Mouse (Mus musculus): Measurements from ENCODE around the gene Cacnb4.

The Cacnb4 gene

DNA sequence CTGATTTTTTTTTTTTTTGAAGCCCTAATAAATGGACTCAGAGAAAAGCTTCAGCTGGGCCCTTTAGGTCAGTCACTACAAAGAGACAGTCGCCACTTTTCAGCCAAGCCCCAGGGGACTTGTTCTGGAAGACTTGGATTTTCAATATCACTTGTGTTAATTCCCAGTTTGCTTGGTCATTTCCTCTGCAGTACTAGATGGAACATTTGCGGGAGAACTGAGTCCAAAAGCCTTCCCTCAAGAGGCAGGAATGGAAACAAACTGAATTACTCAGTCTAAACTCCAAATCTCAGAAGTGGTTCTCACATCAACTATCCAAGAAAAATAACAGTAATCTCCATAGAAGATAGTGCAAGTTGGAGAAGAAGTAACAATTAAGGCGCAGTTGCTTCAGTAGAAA lies 109.2 kb downstream of the Cacnb4 start:
- DNase-seq (ENCODE audit: low spot score in 2 of 2), result no peak

DNA sequence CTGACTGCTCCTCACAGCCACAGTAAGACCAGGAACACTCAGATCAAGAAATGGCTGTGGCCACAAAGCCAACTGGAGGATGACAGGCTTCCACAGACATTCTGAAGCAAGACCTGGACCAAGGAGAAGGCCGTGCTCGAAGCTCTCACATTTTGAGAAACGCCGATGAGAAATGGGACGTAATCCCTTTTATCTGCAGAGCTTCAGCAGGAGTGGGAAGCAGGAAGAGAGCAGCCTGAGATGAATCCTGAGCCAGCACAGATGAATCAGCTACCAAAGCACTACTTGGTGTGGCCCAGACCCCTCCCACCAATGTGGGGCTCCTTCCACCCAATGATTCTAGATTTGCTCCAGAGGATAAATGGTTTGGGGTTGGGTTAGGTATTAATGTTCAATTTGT lies 113.4 kb downstream of the Cacnb4 start:
- no peak for DNase-seq (ENCODE audit: low spot score in 2 of 2)

DNA sequence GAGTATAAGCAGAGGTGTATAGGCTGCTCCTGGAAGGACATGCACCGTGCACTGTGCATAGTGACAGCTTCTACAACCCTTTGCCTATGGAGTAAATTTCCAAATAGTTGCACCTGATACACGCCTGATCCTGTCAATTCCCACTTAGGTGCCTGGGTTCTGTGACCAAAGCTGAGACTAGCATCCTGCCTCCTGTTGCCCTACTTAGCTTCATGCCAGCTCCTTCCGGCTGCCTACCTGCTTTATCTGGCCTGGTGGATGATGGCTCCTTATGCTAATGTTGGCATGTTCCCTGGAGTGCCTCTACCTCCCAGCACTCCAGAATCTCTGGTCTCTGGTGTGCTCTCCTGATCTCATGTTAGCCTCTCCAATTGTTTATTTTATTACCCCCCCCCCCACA lies 114.3 kb downstream of the Cacnb4 start:
- no peak for DNase-seq (ENCODE audit: low spot score in 2 of 2)

DNA sequence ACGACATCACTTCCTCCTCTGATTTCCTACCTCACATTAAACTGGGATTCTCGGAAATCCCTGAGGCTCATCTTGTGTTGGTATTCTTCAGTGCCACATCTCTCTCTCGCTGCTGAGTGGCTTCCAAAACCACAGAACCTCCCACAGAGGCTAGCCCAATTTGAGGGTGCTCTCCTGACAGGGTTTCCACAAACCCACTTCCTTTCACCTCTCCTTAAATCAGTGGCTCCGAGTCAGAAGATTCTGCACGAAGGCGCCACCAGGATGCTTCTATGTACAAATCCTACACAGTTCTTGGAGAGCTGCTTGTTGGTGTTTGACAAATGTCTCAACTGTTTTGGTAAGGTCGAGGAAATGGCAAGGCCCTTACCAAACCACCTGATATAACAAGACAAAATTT lies 115.5 kb downstream of the Cacnb4 start:
- DNase-seq (ENCODE audit: low spot score in 2 of 2), result no peak

DNA sequence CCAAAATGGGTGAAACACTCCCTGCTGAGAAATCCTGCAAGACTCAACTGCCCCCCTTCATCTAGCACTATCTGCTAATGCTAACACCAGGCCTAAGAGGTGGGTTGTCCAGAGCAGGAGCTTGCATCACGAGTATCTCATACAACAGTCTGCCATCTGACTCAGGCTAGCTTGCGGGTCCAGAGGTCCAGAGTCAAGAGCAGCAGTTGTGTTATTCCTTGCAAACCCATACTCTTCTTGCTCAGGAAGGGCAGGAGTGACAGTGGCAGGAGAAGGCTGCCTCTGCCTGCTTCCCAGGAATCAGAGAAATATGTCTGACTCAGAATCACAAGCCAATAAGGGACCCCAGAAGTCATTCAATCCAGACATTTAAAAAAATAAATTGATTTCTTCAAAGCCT lies 116.4 kb downstream of the Cacnb4 start:
- DNase-seq (ENCODE audit: low spot score in 2 of 2), result no peak

DNA sequence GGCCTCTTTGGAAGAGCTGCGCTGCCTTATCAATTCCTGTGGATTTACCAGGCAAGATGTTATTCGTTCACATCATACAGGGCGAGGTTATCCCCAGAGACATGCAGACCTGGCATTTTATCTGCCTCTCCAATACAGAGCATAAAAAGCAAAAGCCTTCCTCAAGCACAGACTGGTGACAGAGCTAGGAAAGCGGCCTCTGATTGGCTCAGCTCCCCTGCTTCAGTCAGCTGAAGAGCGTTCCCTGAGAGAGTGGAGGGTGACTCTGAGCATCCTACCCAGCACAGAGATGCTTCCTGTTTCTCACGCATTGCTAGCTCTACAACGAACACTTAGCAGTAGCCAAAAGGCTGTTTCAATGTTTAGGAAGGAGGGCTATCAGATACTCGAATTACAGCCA lies 118.2 kb downstream of the Cacnb4 start:
- peak in 1 of 2 experiments; percentile 32 for DNase-seq (ENCODE audit: low spot score in 2 of 2)

DNA sequence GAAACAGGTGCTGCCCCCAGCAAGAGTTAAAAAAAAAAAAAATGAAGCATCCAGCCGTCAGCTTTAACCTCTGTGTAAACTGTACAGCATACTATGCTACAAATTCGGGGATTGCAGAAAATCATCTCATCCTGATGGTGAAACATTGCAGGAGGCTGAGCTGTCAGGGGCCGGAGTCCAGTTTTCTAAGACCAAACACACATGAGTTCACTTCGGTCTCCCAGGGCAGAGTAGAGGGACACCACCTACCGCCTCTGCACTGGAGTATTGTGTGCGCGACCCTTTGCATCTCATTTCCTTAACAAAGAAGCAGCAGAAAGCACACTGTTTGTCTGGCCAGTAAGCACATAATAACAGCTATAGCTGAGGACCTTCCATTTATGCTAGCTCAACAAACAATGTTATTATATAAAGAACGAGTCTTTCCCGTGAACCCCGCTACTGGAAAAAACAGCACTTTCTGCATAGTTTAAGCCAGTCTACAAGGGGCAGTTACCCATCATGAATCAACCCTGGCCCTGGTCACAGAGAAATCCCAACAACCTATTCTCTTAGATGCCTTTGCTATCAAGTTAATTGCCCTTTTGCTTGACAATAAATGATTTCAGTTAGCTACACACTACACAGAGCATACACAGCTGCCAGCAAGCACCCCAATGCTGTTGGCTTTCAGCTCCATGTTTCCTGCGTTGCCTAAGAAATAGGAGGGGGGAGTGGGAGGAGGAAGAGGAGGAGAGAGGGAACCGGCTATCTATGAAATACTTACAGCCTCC lies 118.9 kb downstream of the Cacnb4 start:
- DNase-seq (ENCODE audit: low spot score in 2 of 2), result no peak

DNA sequence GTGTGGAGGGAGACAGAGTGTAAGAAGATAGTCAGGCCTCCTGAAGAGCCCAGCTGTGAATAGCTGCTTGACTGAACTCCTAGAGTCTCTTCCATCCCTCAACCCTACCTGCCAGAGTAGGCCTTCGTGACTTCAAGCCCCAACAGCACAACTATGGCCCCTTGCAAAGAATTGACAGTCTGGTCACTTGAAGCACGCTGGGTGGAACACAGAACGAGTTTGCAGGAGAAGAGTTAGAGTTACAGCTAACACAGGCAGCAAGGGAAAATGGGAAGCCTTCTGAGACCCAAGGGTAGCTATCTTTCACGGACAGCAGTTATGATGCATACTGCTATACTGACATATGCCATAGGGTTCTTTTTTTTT lies 119.7 kb downstream of the Cacnb4 start:
- DNase-seq (ENCODE audit: low spot score in 2 of 2), result no peak

DNA sequence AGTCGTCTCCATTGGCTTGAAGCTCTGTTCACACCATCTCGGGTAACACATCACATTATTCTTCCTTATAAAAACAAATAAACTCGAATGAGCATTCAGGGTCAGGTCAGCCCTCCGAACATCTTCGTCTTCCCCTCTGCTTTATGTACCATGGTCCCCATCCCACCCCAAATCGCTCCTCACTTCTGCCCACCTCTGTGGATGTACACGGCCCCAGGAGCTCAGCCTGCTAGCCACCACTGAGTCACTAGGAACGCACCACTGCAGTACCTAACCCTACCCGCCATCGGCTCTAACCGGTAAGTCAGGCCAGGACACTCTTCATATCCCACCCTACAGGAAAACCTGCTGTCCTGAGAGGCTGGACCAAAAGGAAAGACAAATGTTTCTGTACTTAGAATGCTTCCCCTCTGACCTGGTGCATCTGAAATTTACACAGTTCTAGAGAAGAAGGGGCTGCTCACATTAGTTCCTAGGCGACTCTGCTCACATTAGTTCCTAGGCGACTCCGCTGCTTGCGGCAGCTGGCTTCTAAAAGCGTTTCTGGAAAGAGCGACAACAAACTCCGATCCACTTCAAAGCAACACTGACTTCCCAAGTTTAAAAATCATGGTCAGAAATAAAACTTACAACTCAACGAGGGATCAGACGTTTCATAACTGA lies 120.2 kb downstream of the Cacnb4 start:
- no peak for DNase-seq (ENCODE audit: low spot score in 2 of 2)

DNA sequence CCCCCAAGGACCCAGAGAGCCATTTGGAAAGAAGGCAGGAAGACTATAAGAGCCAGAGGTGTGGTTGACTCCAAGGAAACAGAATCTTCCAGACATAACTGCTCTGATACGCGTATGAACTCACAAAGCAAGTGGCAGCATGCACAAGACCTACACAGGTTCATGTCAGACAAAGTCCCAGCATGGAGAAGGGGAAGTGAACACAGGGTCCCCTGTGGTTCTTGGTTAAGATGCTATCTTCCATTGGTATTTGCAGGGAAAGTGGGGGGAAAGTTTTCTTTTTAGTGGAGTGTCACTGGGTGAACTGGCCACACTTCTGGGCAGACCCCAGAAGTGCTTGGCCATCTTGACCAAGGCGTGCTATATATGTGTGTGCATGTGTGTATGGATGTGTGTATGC lies 128.2 kb downstream of the Cacnb4 start:
- no peak for DNase-seq (ENCODE audit: low spot score in 2 of 2)

DNA sequence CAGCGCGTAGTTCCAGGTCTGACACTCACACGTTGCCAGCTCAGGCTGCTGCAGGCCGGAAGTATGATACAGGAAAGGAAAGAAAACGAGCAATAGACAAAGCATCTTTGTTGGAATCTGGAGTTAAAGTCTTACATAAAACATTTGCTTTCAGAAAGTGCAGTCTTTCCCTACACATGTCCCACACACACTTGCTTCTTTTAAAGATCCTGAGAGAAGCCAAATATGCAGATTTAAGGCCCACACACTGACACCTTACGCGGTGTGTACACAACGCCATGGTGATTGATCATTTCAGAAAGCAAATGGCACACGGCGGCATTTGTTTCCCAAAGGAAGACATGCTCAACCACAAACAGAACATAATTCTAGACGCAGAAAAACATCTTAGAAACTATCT lies 129.3 kb downstream of the Cacnb4 start:
- no peak for DNase-seq (ENCODE audit: low spot score in 2 of 2)

DNA sequence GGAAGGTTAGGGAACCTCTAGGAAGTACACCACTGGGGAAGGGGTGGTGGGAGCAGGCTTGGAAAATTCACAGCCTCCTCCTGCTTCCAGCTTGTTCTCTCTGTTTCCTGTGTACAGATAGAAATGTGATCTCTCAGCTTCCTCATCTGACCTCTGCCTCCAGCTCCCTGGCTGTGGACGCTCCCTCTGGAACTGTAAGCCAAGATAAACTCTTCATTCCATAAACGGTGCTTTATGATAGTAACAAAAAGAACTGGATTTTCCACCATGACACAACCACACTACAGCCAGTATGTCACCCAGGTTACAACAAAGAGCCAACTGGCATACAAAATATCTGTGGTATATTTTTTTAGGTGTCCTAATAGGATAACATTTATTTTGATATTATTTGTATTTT lies 132.1 kb downstream of the Cacnb4 start:
- no peak for DNase-seq (ENCODE audit: low spot score in 2 of 2)

DNA sequence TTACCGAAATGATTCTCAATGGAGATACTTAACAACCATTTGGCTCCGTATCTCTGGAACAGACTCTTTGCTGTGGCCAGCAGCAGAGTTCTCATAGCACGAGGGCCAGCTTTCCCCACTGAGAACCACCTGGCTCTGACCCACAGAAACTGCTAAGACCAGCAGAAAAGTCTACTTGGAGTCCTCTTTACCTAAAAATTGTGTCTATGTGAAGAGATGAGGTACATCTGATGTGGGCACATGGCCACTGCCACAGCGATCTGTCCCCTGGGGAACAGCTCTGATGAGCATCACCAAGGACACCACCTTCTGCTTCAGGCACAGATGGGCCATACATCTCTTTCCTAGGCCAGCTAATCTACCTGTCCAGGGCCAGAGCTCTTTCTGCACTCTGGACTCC lies 135.6 kb downstream of the Cacnb4 start:
- DNase-seq (ENCODE audit: low spot score in 2 of 2), result no peak

DNA sequence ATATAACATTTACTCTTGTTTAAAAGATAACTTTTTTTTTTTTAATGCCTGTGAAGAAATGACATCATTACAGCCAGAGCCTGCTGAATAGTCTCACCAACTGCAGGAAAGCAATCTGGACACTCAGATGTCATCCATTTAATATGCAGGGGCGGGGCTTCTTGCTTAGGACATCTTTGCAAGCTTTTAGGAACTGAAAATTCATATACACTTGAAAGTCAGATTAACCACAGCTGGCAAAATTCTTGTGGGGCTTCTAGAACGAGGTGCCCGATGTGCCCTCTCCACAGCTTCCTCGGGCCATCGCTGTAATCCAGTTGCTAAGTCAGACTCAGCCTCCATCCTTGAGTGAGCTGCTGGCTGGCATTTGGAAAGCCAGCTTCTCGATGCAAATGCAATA lies 137.3 kb downstream of the Cacnb4 start:
- no peak for DNase-seq (ENCODE audit: low spot score in 2 of 2)

DNA sequence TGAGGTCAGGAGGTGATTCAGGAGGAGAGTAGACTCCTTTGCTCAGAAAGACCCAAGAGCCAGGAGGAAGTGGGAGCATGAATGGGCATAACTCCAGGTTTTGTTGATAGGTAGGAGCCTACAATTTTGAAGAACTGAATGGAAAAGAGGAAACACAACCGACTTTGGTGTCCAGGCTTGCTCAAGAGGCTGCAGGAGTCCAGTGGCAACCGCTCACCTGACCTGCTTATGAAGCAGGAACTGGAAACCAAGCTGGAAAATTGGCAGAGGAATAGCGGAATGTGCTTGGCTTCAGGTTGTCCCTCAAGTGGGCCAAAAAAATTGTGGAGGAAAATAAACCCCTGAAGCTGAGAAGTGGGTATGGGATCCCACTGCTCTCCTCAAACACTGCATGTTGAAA lies 139.0 kb downstream of the Cacnb4 start:
- no peak for DNase-seq (ENCODE audit: low spot score in 2 of 2)

DNA sequence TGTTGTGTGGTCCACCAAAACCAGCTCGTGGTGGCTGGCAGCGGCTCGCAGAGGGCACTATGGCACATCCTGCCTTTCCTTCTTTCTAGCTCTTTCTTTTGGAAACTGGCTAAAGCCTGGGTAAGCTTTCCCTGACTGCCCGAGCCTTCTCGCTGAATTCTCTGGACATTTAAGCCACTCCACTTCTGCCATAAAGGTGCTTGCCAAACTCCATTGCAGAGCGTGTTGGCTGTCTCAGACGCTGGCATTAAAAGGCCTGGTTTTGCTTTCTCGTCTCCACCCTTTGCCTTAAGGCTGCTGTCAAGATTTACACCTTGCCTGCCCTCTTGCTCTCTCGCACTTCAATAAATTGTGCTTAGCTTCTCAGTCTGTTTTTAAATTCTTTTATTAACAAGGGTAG lies 139.5 kb downstream of the Cacnb4 start:
- DNase-seq (ENCODE audit: low spot score in 2 of 2), result no peak

DNA sequence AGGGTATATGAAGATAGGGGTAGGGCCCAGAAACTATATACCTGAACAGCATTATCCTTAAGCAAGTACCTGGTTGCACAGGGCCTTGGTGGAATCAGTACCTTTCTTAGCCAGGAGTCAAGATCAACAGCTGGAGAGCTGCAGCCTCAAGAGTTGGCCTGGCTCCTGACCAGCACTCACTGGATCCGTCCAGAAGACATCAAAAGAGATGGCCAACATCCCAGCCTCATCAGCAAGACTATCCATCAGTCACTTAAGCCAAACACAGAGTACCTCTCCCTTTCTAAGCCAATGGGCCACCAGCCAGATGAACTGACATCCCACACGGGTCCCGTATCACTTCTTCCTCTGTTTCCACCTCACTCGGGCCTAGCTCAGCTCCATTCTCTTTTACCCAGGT lies 140.1 kb downstream of the Cacnb4 start:
- no peak for DNase-seq (ENCODE audit: low spot score in 2 of 2)

DNA sequence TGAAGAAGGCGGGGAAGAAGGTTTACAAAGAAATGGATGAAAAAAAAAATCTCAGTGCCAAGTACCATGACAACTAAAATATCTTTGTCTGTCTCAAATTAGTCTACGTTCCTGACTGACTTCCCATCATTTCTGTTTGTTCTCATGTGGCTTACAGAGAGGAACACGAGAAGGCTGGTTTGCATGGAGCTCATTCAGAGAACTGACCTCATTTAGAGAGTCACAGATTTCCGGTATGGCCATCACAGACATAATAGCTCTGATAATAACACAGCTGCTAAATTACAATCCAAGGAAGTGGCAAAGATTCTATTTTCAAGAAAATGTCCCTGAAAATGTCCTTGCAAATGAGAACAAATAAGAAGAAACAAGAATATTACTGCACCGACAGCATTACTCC lies 142.9 kb downstream of the Cacnb4 start:
- no peak for DNase-seq (ENCODE audit: low spot score in 2 of 2)

DNA sequence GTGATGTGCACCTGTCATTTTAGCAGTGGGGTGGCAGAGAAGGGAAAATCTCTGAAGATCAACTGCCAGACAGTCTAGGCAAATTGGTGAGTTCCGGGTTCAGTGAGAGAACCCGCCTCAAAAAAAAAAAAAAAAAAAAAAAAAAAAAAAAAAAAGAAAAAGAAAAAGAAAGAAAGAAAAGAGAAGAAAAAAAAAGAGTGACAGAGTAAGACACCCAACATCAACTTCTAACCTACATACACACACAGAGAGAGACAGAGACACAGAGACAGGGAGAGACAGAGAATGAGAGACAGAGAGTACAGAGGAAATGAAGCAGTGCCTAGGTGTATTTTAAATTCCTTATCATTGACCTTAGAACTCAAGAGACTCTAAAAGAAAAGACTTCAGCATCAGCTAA lies 146.1 kb downstream of the Cacnb4 start:
- DNase-seq (ENCODE audit: low spot score in 2 of 2), result no peak

DNA sequence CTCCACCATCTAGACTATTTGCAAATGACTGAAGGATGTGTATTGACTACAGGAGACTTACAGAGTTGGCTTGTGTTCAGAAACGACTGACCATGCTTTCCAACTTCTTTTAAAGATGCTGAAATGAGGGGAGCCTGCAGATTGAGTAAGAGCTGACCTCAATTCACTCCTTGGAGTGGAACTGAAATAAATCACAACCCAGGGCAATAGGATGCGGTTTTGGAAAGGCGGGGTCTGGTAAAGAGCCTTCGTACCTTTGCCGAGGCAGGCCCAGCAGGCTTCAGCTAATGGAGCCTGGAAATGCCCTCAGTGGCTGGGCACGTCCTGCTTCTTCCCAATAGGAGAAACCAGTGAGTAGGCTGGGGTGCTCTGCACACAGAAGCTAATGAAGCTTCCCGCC lies 147.4 kb downstream of the Cacnb4 start:
- no peak for DNase-seq (ENCODE audit: low spot score in 2 of 2)

DNA sequence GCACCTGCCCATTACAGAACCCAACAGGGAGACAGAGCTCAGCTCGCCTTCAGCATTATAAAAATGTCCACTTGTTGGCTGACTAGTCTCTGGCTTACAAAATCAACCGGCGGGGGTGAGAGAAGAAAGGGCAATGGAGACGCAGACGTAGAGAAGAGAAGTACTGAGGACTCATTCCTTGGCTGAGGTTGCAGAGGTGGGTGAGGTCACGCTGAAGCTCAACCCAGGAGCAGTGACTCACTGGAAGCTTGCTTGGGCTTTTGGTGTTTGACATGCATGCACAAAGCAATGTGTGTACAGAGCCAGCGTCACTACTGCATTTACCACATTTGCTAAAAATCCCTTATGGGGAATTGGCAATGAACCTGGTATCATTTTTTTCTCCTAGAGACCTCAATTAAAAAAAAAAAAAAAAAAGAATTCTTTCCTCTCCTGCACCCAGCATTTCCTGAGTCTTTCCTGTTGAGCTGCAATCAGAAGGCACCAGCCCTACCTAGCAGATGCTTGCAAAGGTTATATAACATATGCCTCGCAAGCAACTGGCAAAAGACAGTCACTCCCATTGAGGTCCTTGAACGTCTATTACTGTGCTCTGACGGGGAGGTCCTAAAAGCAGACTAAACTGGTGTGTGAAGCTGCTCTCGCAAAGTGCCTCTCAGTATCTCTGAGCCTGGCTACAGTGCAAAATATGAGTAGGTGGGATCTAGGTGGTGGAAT lies 150.6 kb downstream of the Cacnb4 start:
- no peak for DNase-seq (ENCODE audit: low spot score in 2 of 2)

DNA sequence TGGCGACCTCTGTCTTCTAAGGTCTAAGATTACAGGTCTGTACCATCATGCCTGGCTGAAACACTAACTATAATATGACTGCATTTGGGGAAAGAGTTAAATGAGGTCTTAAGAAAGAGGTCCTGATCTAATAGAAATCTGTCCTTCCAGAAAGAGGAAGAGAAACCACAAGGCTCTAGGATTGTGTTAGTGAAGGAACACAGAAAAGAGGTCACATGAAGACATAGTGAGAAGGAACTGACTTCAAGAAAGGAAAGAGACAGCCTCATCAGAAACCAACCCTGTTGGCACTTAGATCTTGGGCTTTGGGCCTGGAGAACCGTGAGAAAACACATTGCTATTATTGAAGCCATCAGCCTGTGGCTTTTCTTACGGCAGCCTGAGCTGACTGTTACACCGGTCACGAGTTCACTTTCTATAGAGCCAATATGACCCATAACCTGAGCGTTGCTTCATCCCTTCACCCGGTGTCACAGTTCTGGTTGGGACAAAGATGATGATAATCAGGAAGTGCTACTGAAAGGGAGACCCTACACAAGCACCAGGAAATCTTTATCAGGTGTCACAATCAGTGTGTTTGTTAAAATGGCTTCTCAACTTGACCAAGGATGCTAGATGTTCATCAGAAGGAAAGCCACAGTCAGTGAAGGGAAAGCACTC lies 153.4 kb downstream of the Cacnb4 start:
- DNase-seq (ENCODE audit: low spot score in 2 of 2), result no peak

DNA sequence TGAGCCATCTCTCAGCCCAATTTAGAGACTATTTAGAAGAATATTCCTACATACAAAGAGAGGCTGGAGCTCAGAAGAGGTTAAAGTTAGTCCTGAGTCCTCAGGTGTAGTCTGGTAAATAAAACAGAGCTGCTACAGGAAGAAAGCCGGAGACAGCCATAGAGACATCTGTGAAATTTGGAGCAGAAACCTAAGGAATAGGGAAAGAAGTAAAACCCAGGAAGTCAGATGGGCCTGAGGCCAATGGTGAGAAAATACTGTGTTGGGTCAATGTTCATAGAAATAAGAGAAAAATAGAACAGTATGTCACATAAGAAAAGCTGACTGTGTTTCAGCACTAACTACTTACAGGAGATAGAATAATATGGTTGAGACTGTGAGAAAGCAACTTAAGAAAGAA lies 155.6 kb downstream of the Cacnb4 start:
- DNase-seq (ENCODE audit: low spot score in 2 of 2), result no peak

Data from cerebellum, postnatal 4 days (tissue).